ENCODE assay signal across 12 mouse cellular contexts in the genomic region with DNA sequence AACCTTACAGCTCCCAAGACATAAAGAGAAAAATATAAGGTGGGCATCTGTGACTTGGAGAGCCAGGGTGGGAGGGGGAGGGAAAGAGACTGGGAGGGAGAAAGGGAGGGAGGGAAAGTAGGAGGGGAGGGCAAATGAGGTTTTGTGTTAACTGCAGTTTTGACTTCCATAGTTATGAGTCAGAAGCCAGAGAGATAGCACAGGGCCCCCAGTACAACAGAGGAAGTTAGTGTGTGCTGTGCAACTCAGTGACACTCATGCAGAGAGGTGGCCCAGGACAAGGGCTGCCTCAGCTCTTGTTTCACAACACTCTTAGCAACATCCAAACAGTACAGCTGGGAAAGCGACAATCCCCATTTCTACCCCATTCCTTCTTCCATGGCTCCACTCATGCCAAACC.
DNase-seq lines count a peak whose midpoint lies in the region; ATAC-seq lines count a peak whose summit lies in the region.
"Had no signal": no experiment of that assay in that cellular context is flagged by ENCODE, and none has a peak within 500 bp of the region (broad histone marks: within the 10 kb centered on the region; RNA-seq: fewer than 3 reads in every experiment).

No protein-coding gene starts in this region.

- H3K4me3 ChIP-seq in kidney, embryonic 14.5 days (ENCODE audit: low read length): no peak overlapping the region
- no peak overlapping the region for H3K4me3 ChIP-seq in heart, embryonic 14.5 days (ENCODE audit: control insufficient read depth in 1 of 2, insufficient read depth in 1 of 2, low read depth in 1 of 2, low read length in 2 of 2)
- H3K4me3 ChIP-seq: embryonic facial prominence, embryonic 15.5 days; limb, embryonic 12.5 days had no signal

- no peak for DNase-seq in kidney, postnatal 10 days
- DNase-seq in NIH3T3 (ENCODE audit: low read depth): peak; percentile 70
- DNase-seq in yolk sac, embryonic 10.5 days (ENCODE audit: low spot score): no peak
- no peak for DNase-seq in left cerebral cortex, postnatal 36 days (ENCODE audit: low spot score in 2 of 2)
- DNase-seq: cerebellum, adult 11-12 months; gastrocnemius, postnatal 10 days; kidney, adult 9 months had no signal

- H3K9ac ChIP-seq in kidney, embryonic 14.5 days (ENCODE audit: low read depth, low read length): no peak overlapping the region
- no peak overlapping the region for H3K9ac ChIP-seq in heart, embryonic 14.5 days (ENCODE audit: low read length)
- H3K9ac ChIP-seq: embryonic facial prominence, embryonic 15.5 days; limb, embryonic 12.5 days had no signal

- H3K9me3 ChIP-seq in kidney, embryonic 14.5 days (ENCODE audit: control insufficient read depth, low read length): no peaks in the 10 kb centered on the region
- no peaks in the 10 kb centered on the region for H3K9me3 ChIP-seq in heart, embryonic 14.5 days (ENCODE audit: control insufficient read depth, low read length)
- H3K9me3 ChIP-seq: embryonic facial prominence, embryonic 15.5 days; limb, embryonic 12.5 days had no signal

- WGBS in kidney, embryonic 14.5 days: 89% methylated on average over 1 of the region's 1 CpGs
- WGBS in heart, embryonic 14.5 days: 73% methylated on average over 1 of the region's 1 CpGs

- H3K4me1 ChIP-seq in kidney, embryonic 14.5 days (ENCODE audit: control insufficient read depth, insufficient read depth, low read length): peaks cover 26% of the 10 kb centered on the region
- peaks cover 29 to 37% of the 10 kb centered on the region in 2 experiments for H3K4me1 ChIP-seq in heart, embryonic 14.5 days (ENCODE audit: control insufficient read depth in 2 of 2, insufficient read depth in 2 of 2, low read length in 2 of 2)

- H3K27me3 ChIP-seq in kidney, embryonic 14.5 days (ENCODE audit: control insufficient read depth, insufficient read depth, low read length): no peaks in the 10 kb centered on the region
- no peaks in the 10 kb centered on the region for H3K27me3 ChIP-seq in heart, embryonic 14.5 days (ENCODE audit: control insufficient read depth, insufficient read depth, low read length)
- H3K27me3 ChIP-seq: embryonic facial prominence, embryonic 15.5 days; limb, embryonic 12.5 days had no signal

- H3K4me2 ChIP-seq in kidney, embryonic 14.5 days (replicated peaks; ENCODE audit: low read depth, low read length): no peak overlapping the region
- H3K4me2 ChIP-seq in heart, embryonic 14.5 days (ENCODE audit: low read length): no peak overlapping the region
- H3K4me2 ChIP-seq: embryonic facial prominence, embryonic 15.5 days; limb, embryonic 12.5 days had no signal

- intact Hi-C loops in left cerebral cortex, postnatal 36 days (cut with DNase I): loop anchor here (5.0 kb wide), 1 partner anchor 79 kb away; a partner anchor contains a TSS

- no peaks in the 10 kb centered on the region for H3K36me3 ChIP-seq in kidney, embryonic 14.5 days (ENCODE audit: control insufficient read depth, insufficient read depth, low read length)
- H3K36me3 ChIP-seq in heart, embryonic 14.5 days (ENCODE audit: control insufficient read depth, insufficient read depth, low read length): no peaks in the 10 kb centered on the region
- H3K36me3 ChIP-seq: embryonic facial prominence, embryonic 15.5 days had no signal

- ATAC-seq in kidney, embryonic 14.5 days (ENCODE audit: low FRiP score, low TSS enrichment): no peak
- ATAC-seq in heart, embryonic 14.5 days (ENCODE audit: insufficient number of reproducible peaks, insufficient read depth, low FRiP score, low read depth): no peak
- ATAC-seq in megakaryocyte progenitor cell, adult 5-6 weeks (replicated peaks; ENCODE audit: poor library complexity): peak; percentile 86

- H3K27ac ChIP-seq in kidney, embryonic 14.5 days (ENCODE audit: low read depth, low read length): peak overlapping the region; percentile 59; the same call in 1 of the 2 replicates
- H3K27ac ChIP-seq in heart, embryonic 14.5 days (replicated peaks in 1 of 2; ENCODE audit: control insufficient read depth in 1 of 2, insufficient read depth in 1 of 2, low read depth in 2 of 2, low read length in 2 of 2): peak overlapping the region; percentile 47 to 68; a peak in 3 of 4 replicates
- H3K27ac ChIP-seq: embryonic facial prominence, embryonic 15.5 days; limb, embryonic 12.5 days had no signal
